Mouse (Mus musculus) kidney, postnatal 0 days (tissue): ENCODE results near the gene Dse. TPM values are rescaled to one million over a fixed set of nuclear protein-coding genes. Genes with fewer than 3 reads are reported as not detected.
A peak's percentile ranks its signal among the peaks of the same experiment; 100 is the strongest.

Source experiments
- ATAC-seq: fragments of 200-750 bp; cut with Nextera tagmentation; replicated peaks from 2 replicates; pipeline ENCODE4 v1.8.0; 2017; ENCODE audit warnings: low read depth, moderate number of reproducible peaks, moderate TSS enrichment, moderate library complexity; ENCODE audit not compliant: low FRiP score
- DNase-seq: peaks from one replicate; pipeline ENCODE4 v3.0.0-alpha.2; 2016; ENCODE audit warnings: low spot score
- H3K27ac ChIP-seq: fragments of 300-500 bp; sonication (generic); 2 replicates; pipeline ENCODE4 v1.5.1; 2014; ENCODE audit warnings: mild to moderate bottlenecking
- H3K27me3 ChIP-seq: fragments of 300-500 bp; sonication (generic); 2 replicates; pipeline ENCODE4 v1.6.1; 2014; ENCODE audit warnings: low read length, mixed read lengths; ENCODE audit not compliant: insufficient read depth
- H3K36me3 ChIP-seq: fragments of 300-500 bp; sonication (generic); 2 replicates; pipeline ENCODE4 v1.6.1; 2014; ENCODE audit warnings: low read length, mixed read lengths; ENCODE audit not compliant: insufficient read depth
- H3K4me1 ChIP-seq: fragments of 300-500 bp; sonication (generic); replicated peaks from 2 replicates; pipeline ENCODE4 v1.6.1; 2014; ENCODE audit warnings: antibody characterized with exemption, low read length, mixed read lengths; ENCODE audit not compliant: insufficient read depth
- H3K4me2 ChIP-seq: fragments of 300-500 bp; sonication (generic); 2 replicates; pipeline ENCODE4 v1.6.1; 2014; ENCODE audit warnings: mild to moderate bottlenecking, low read length, moderate library complexity, mixed read lengths
- H3K4me3 ChIP-seq: fragments of 300-500 bp; sonication (generic); replicated peaks from 2 replicates; pipeline ENCODE4 v1.5.1; 2014; ENCODE audit warnings: low read depth, low read length
- H3K9ac ChIP-seq: fragments of 300-500 bp; sonication (generic); 2 replicates; pipeline ENCODE4 v1.6.1; 2014; ENCODE audit warnings: low read depth, low read length
- H3K9me3 ChIP-seq: fragments of 300-500 bp; sonication (generic); replicated peaks from 2 replicates; pipeline ENCODE4 v1.6.1; 2016; ENCODE audit warnings: low read length, inconsistent platforms, mixed read lengths
- CTCF ChIP-seq: IDR thresholded peaks from 2 replicates; pipeline ENCODE4 v1.5.1; 2016; ENCODE audit warnings: antibody characterized with exemption, low read depth, mild to moderate bottlenecking, moderate library complexity
- WGBS: fragments of 180-500 bp; shearing (Covaris S2); extraction: QIAGEN DNeasy Blood & Tissue Kit; methylation state at CpG from one replicate; pipeline ENCODE4 v1.1.7; 2014; 5-methylcytosine and 5-hydroxymethylcytosine counted together
- polyA plus RNA-seq: library from polyadenylated mRNA; unstranded; fragments of >200 nt; fragmentation: Nextera tagmentation; extraction: Ambion mirVana; gene quantifications from 2 replicates; pipeline ENCODE4 v1.2.1, GENCODE M21; 2015

The Dse gene
- polyA plus RNA-seq, 1 experiment from 2014 or later: 17.4 TPM

DNA sequence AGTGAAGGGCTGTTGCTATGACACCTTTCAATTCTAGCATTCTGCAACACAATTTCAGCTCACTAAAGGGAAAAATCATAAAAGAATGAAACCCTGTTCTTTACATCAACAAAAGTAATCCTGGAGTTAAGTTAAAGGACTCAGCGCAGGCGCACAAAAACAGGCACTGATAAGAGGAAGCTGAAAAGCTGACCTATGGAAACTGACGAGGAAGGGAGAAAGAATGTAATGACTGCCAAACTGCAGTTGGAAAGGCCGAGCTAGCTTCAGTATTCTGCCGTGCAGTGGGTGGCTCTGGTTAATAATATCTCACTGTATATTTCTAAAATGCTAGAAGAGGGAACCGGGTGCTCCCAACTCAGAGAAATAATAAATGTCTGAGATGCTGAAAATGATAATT, 69.5 kb downstream of the Dse start:
- Histone ChIP-seq H3K9ac (no peak overlapping the region), H3K9me3 (no peaks in the 10 kb centered on the region; the same call in 1 of the 2 replicates), H3K4me1 (no peaks in the 10 kb centered on the region), H3K27me3 (no peaks in the 10 kb centered on the region), H3K4me3 (no peak overlapping the region), H3K36me3 (no peaks in the 10 kb centered on the region), H3K4me2 (no peak overlapping the region), H3K27ac (no peak overlapping the region)
- no peak for TF ChIP-seq CTCF
- WGBS: 66% methylated on average over 6 of the region's 6 CpGs
- ATAC-seq (no peak), DNase-seq (no peak)

DNA sequence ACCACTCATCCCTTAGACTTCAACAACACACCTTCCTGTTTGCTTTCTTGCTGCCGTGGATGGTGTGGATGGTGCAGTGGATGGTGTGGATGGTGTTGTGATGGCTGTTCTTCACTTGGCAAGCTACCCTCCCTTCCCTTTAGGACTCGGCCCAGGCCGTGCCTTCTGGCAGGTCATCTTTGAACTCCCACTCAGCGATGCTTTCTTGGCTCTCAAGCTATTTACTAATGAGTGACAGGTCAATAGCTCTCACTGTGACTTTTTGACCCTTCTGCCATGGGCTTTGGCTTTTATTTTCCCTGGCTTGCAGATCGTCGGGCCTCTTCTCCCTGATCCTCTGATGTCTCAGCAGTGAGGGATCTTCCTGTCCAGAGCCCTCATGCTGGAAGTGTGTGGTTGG, 71.1 kb downstream of the Dse start:
- no peak overlapping the region for H3K27ac ChIP-seq
- H3K4me2 ChIP-seq: no peak overlapping the region
- H3K9ac ChIP-seq: no peak overlapping the region
- DNase-seq: peak; percentile 5
- H3K9me3 ChIP-seq: no peaks in the 10 kb centered on the region
- H3K36me3 ChIP-seq: no peaks in the 10 kb centered on the region
- no peak for TF ChIP-seq CTCF
- H3K4me1 ChIP-seq: no peaks in the 10 kb centered on the region
- WGBS: 12% methylated on average over 6 of the region's 6 CpGs
- no peak overlapping the region for H3K4me3 ChIP-seq
- H3K27me3 ChIP-seq: no peaks in the 10 kb centered on the region
- ATAC-seq: no peak; the same call in 1 of the 2 replicates

DNA sequence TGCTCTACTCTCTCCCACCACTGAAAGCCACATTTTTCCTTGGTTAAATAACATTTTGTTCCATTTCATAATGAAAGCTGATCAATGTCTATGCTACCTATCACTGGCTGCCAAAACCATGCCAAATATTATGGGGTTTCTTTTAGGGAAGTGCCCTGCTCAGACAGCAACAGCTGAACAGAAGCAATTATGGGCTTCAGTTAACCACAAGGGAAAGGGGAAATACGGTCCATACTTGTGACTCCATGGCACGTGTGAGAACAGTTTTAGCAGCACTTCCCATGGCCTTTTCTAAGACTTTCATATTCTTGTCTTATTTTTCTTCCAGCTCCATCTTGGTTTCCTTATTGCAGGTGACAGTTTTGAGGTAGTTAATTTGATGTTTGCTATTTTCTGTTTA, 76.2 kb downstream of the Dse start:
- Histone ChIP-seq H3K4me3 (no peak overlapping the region), H3K9ac (no peak overlapping the region), H3K4me2 (no peak overlapping the region), H3K4me1 (peaks cover 4% of the 10 kb centered on the region; the same call in 1 of the 2 replicates), H3K27ac (no peak overlapping the region), H3K27me3 (no peaks in the 10 kb centered on the region), H3K9me3 (no peaks in the 10 kb centered on the region), H3K36me3 (no peaks in the 10 kb centered on the region)
- DNase-seq: no peak
- TF ChIP-seq CTCF: no peak
- ATAC-seq: no peak
- 82% methylated on average over 2 of the region's 2 CpGs for WGBS

DNA sequence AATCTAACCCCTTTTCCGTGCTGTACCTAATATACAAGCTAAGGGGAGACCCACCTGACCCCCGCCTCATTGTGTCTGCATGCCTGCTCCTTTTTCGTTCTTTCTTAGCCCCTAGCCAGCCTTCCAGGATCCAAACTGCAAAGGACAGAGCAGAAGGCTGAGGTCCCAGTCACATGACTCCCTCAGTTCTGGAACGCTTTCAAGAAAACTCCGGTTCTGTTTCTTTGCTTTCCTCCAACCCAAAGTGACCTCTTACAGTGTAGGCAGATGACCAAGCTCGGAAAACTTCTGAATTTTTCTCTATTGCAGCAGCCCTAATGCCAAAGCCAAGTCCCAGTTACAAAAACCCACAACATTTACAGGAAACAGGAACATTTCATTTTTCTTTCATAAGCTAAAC, 79.1 kb downstream of the Dse start:
- no peaks in the 10 kb centered on the region for H3K9me3 ChIP-seq
- H3K4me3 ChIP-seq: no peak overlapping the region
- no peak for TF ChIP-seq CTCF
- H3K27me3 ChIP-seq: no peaks in the 10 kb centered on the region
- DNase-seq (peak; percentile 19), ATAC-seq (no peak)
- no peak overlapping the region for H3K27ac ChIP-seq
- WGBS: 66% methylated on average over 6 of the region's 6 CpGs
- H3K9ac ChIP-seq: no peak overlapping the region
- no peaks in the 10 kb centered on the region for H3K36me3 ChIP-seq
- peaks cover 4% of the 10 kb centered on the region; the same call in 1 of the 2 replicates for H3K4me1 ChIP-seq
- H3K4me2 ChIP-seq: no peak overlapping the region

DNA sequence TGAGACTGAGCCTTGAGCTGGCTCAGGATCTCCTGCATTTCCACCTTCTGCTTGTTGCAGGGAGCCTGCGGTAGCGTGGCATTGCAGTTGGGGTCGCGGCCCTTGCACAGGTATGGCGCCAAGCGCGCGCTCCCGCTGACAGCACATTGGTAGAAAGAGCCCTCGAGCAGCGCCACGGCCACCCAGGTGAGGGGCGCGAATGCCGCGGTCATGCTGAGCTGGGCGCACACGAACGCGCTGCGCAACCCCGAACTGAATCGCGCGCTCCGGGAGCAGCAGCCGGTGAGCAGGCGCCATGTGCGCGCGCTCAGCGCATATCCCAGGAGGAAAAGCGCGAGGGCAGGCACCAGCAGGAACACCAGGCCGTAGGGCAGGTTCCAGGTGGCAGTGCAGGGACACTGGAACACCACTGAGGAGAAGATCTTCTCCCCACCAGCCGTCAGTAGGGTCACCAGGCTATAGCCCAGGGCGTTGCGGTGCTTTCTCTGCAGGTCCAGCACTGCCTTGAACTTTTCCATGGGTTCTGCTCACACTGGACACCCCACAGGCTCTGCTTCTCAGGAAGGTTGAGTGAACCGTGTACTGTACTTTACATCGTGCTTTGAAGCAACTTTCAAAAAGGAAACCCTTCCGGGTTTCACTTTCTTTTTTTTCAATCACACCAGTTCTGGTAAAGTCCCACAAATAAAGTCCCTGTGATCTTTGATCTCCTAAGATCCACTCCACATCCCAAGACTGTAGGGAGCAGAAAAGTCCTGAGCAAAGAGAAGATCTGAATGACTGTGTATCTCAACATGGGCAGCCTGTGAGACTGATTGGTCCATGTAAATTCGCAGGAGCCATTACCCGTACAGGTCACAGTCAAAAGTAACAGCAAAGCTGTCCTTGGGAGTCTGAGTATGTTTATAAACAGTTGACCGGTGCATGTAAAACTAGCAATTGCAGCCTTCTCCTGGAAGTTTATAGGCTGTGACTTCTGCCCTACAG, 79.8 kb downstream of the Dse start, which contains the start of gene Calhm6:
Gene Calhm6, minus strand, starts transcription at position 593 of the 987 bp plus-strand sequence.
- no peak for TF ChIP-seq CTCF
- DNase-seq: peak; percentile 38
- peak; percentile 71 for ATAC-seq
- Histone ChIP-seq H3K9me3 (no peaks in the 10 kb centered on the region), H3K9ac (peak within 1 kb of the TSS; percentile 50), H3K27me3 (no peaks in the 10 kb centered on the region), H3K4me2 (peak within 1 kb of the TSS; percentile 80), H3K4me3 (peak within 1 kb of the TSS; percentile 51), H3K36me3 (no peaks in the 10 kb centered on the region), H3K4me1 (peaks cover 4% of the 10 kb centered on the region; the same call in 1 of the 2 replicates), H3K27ac (no peak within 1 kb of the TSS)
- WGBS: 14% methylated on average over 44 of the region's 44 CpGs

DNA sequence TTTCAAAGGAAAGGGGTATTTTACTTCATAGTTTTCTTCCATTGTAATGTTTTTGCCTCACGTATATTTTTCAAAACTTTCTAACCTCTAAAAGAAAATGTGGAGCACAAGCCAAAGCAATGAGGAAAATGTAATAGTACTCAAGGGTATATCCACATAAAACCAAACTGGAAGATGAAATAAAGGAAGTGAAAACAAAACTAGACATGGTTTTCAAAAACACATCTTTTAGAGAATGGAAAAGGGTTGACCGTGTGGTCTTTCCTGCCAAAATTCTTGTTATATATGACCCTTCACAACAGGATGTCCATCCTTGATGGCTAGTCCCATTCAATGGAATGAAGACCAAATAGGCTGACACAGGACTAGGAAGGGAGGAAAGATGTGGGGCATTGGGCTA, 89.1 kb downstream of the Dse start:
- TF ChIP-seq CTCF: no peak
- Histone ChIP-seq H3K36me3 (no peaks in the 10 kb centered on the region), H3K4me3 (no peak overlapping the region), H3K27ac (no peak overlapping the region), H3K9me3 (no peaks in the 10 kb centered on the region), H3K27me3 (no peaks in the 10 kb centered on the region), H3K4me2 (no peak overlapping the region), H3K9ac (no peak overlapping the region), H3K4me1 (no peaks in the 10 kb centered on the region)
- WGBS: 81% methylated on average over 2 of the region's 2 CpGs
- DNase-seq (no peak), ATAC-seq (no peak)
